Mouse (Mus musculus) MEL (cell line): ENCODE measurements around the gene Mrgpra9.

Experiments
- CTCF ChIP-seq, 3 experiments: IDR thresholded peaks in 2 of 3; conservative IDR thresholded peaks in 1 of 3; 2 replicates each; pipeline ENCODE4 v1.5.1; 2011 to 2012; ENCODE audit warnings: low read length in 3 of 3, low read depth in 2 of 3, mild to moderate bottlenecking in 2 of 3, improper control_type of control experiment in 1 of 3, inconsistent platforms in 1 of 3, mixed read lengths in 1 of 3, moderate library complexity in 1 of 3; ENCODE audit not compliant: control insufficient read depth in 1 of 3, insufficient read depth in 1 of 3, poor library complexity in 1 of 3, severe bottlenecking in 1 of 3
- JUND ChIP-seq: IDR thresholded peaks from 2 replicates; pipeline ENCODE4 v1.6.1; 2011; ENCODE audit warnings: low read depth, mild to moderate bottlenecking, improper control_type of control experiment, low read length
- MAX ChIP-seq: IDR thresholded peaks from 2 replicates; pipeline ENCODE4 v1.6.1; 2011; ENCODE audit warnings: low read length, improper control_type of control experiment
- MAZ ChIP-seq: IDR thresholded peaks from 2 replicates; pipeline ENCODE4 v1.6.1; 2012; ENCODE audit warnings: low read depth, mild to moderate bottlenecking, inconsistent platforms, low read length, improper control_type of control experiment
- SMC3 ChIP-seq: IDR thresholded peaks from 2 replicates; pipeline ENCODE4 v1.6.1; 2011; ENCODE audit warnings: low read depth, low read length, improper control_type of control experiment
- TBP ChIP-seq: IDR thresholded peaks from 2 replicates; pipeline ENCODE4 v1.8.0; 2011; ENCODE audit warnings: low read depth, low read length, improper control_type of control experiment
- ZNF384 ChIP-seq: IDR thresholded peaks from 2 replicates; pipeline ENCODE4 v1.6.1; 2012; ENCODE audit warnings: low read depth, mild to moderate bottlenecking, inconsistent platforms, low read length, improper control_type of control experiment

DNA sequence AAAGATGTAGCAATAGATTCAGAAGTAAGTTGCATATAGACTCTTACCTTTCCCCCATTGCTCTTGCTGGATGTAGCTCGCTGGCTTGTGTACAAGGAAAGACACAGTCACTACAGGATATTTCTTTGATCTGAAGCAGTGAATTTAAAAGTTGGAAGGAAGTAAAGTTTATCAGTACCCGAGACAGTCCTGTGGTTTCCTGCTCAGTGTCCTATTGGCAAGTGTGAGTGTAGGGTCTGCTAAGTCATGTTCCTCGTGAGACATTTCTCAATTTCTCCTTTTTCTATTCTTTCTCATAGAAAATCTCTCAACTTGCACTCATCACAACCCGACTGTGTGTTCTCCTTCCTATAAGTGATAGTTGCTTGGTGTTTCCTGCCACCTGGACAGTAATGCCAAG, 47.8 kb downstream of the Mrgpra9 start, which contains the start of gene Mrgpra6:
- TF ChIP-seq CTCF (IDR thresholded peaks at IDR 0.05 in 2 of 3, conservative IDR thresholded peaks at IDR 0.05 in 1 of 3; ENCODE audit: control insufficient read depth in 1 of 3, insufficient read depth in 1 of 3, low read depth in 2 of 3, low read length in 3 of 3, poor library complexity in 1 of 3, severe bottlenecking in 1 of 3): no peak
- TF ChIP-seq SMC3: no peak
- TF ChIP-seq JUND: no peak
- no peak for TF ChIP-seq TBP
- TF ChIP-seq ZNF384: no peak
- no peak for TF ChIP-seq MAX
- no peak for TF ChIP-seq MAZ
